21 mouse cellular contexts compared by ENCODE assay signal in the genomic region with DNA sequence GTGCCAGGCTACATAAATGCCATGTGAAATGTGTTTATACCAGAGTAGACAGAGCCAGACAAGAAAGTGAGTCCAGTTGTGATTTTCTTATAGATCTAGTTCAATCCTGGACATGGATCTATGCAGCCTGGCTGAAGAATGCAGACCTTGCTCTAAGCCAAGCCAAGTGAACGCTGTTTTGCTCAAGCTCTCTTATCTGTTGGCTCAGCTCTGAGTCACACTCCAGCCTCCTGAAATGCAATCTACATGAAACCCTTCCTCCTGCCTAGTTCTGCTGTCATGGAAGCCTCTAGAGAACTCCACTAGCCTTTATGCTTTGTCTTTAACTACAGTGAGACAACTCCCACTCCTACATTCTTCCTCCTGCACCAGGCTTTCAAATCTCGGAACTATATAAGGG. TPM values are rescaled to one million over a fixed set of nuclear protein-coding genes. Genes with fewer than 3 reads are reported as not detected.
A peak's percentile ranks its signal among the peaks of the same experiment; 100 is the strongest.
DNase-seq lines count a peak whose midpoint lies in the region; ATAC-seq and TF ChIP-seq lines count a peak whose summit lies in the region.
"Had no signal": no experiment of that assay in that cellular context is flagged by ENCODE, and none has a peak within 500 bp of the region (broad histone marks: within the 10 kb centered on the region; RNA-seq: fewer than 3 reads in every experiment).

No protein-coding gene starts in this region.

- no peak overlapping the region for H3K4me3 ChIP-seq in intestine, embryonic 15.5 days (replicated peaks)
- H3K4me3 ChIP-seq in intestine, postnatal 0 days (ENCODE audit: low read depth, low read length) = no peak overlapping the region
- H3K4me3 ChIP-seq in bone marrow macrophage, adult 2 months (ENCODE audit: insufficient read depth, low read length) = no peak overlapping the region
- H3K4me3 ChIP-seq: heart, adult 2 months; midbrain, embryonic 13.5 days had no signal

- no peaks in the 10 kb centered on the region for H3K36me3 ChIP-seq in intestine, embryonic 15.5 days
- no peaks in the 10 kb centered on the region for H3K36me3 ChIP-seq in intestine, postnatal 0 days (ENCODE audit: control insufficient read depth, insufficient read depth)
- H3K36me3 ChIP-seq: midbrain, embryonic 13.5 days had no signal

- WGBS in intestine, embryonic 15.5 days = 55% methylated on average over 2 of the region's 2 CpGs
- WGBS in intestine, postnatal 0 days = 38% methylated on average over 2 of the region's 2 CpGs

- TF ChIP-seq POLR2A in bone marrow macrophage, adult 2 months (IDR thresholded peaks at IDR 0.05; ENCODE audit: borderline replicate concordance, low read depth, low read length) = no peak

- H3K27me3 ChIP-seq in intestine, embryonic 15.5 days (replicated peaks) = no peaks in the 10 kb centered on the region
- no peaks in the 10 kb centered on the region for H3K27me3 ChIP-seq in intestine, postnatal 0 days (replicated peaks; ENCODE audit: control insufficient read depth, insufficient read depth, low read length)
- H3K27me3 ChIP-seq: CH12.LX; midbrain, embryonic 13.5 days had no signal

- DNase-seq in NIH3T3 (ENCODE audit: low read depth) = peak; percentile 73
- DNase-seq in left cerebral cortex, postnatal 25 days (ENCODE audit: low spot score in 2 of 2) = no peak
- DNase-seq in spleen, postnatal 10 days (ENCODE audit: low spot score in 2 of 2) = no peak
- DNase-seq: cerebellum, adult 2 months; embryo, embryonic 11 days; liver, postnatal 0 days; right cerebral cortex, adult 18-20 months; thymus, postnatal 14 days had no signal

- no peak overlapping the region for H3K27ac ChIP-seq in intestine, embryonic 15.5 days
- no peak overlapping the region for H3K27ac ChIP-seq in intestine, postnatal 0 days (ENCODE audit: low read depth, low read length)
- peak overlapping the region; percentile 41 for H3K27ac ChIP-seq in bone marrow macrophage, adult 2 months (ENCODE audit: insufficient read depth, low read depth, low read length)
- H3K27ac ChIP-seq: heart, adult 2 months; hindbrain, postnatal 0 days; midbrain, embryonic 13.5 days had no signal

- ATAC-seq in intestine, embryonic 15.5 days = 0 out of 2 replicates have a peak, but pooled peaks have one; percentile 23
- no peak for ATAC-seq in intestine, postnatal 0 days
- 0 out of 2 replicates have a peak, but pooled peaks have one; percentile 42 for ATAC-seq in megakaryocyte-erythroid progenitor cell, adult 5-6 weeks (replicated peaks; ENCODE audit: low FRiP score, low TSS enrichment, poor library complexity, severe bottlenecking)
- ATAC-seq: hindbrain, postnatal 0 days; liver, postnatal 0 days; midbrain, embryonic 13.5 days had no signal

- H3K9me3 ChIP-seq in intestine, embryonic 15.5 days = no peaks in the 10 kb centered on the region
- no peaks in the 10 kb centered on the region for H3K9me3 ChIP-seq in intestine, postnatal 0 days (ENCODE audit: control insufficient read depth)
- H3K9me3 ChIP-seq: midbrain, embryonic 13.5 days had no signal

- intact Hi-C loops in left cerebral cortex, postnatal 25 days (cut with DNase I) = no loop called here

- no peak for TF ChIP-seq CTCF in intestine, postnatal 0 days (IDR thresholded peaks at IDR 0.05; ENCODE audit: low read depth)
- TF ChIP-seq CTCF in bone marrow macrophage, adult 2 months (IDR thresholded peaks at IDR 0.05; ENCODE audit: low read depth, low read length) = no peak

- H3K4me2 ChIP-seq in intestine, embryonic 15.5 days (replicated peaks) = no peak overlapping the region
- no peak overlapping the region for H3K4me2 ChIP-seq in intestine, postnatal 0 days (replicated peaks; ENCODE audit: low read depth)
- H3K4me2 ChIP-seq: midbrain, embryonic 13.5 days had no signal

- H3K9ac ChIP-seq in intestine, embryonic 15.5 days = no peak overlapping the region
- H3K9ac ChIP-seq in intestine, postnatal 0 days (ENCODE audit: low read depth, low read length) = no peak overlapping the region
- H3K9ac ChIP-seq: liver, postnatal 0 days; midbrain, embryonic 13.5 days had no signal

- H3K4me1 ChIP-seq in intestine, embryonic 15.5 days (replicated peaks) = no peaks in the 10 kb centered on the region; the same call in 1 of the 2 replicates
- H3K4me1 ChIP-seq in intestine, postnatal 0 days (replicated peaks; ENCODE audit: control insufficient read depth, insufficient read depth, low read length) = 0 out of 2 replicates have a peak, but pooled peaks cover 3% of the 10 kb centered on the region
- H3K4me1 ChIP-seq in bone marrow macrophage, adult 2 months (ENCODE audit: control insufficient read depth, insufficient read depth, low read length) = peaks cover 34% of the 10 kb centered on the region
- H3K4me1 ChIP-seq: midbrain, embryonic 13.5 days had no signal

RNA-seq across cellular contexts. Expression of a gene that starts 14.0 kb away (rescaled TPM):
- 1.7 and 2.1 TPM in 2 replicates for polyA plus RNA-seq in intestine, embryonic 15.5 days (2015; fragmentation: Nextera tagmentation; extraction: Ambion mirVana)
- polyA plus RNA-seq in intestine, postnatal 0 days (2015; fragmentation: Nextera tagmentation; extraction: Ambion mirVana) = 1.8 and 3.1 TPM in 2 replicates
- 270 and 276 TPM in 2 replicates for polyA plus RNA-seq in bone marrow macrophage, adult 2 months (2012; ENCODE audit: insufficient read depth, insufficient read length, missing spikeins)
- 4.5 and 6.0 TPM in 2 replicates for total RNA-seq in megakaryocyte-erythroid progenitor cell, adult 5-6 weeks (2014; fragmentation: Nextera tagmentation)
- total RNA-seq in megakaryocyte-erythroid progenitor cell, adult 5-6 weeks (2017) = 3.8 TPM in 1 of 2 replicates, not detected in the other
- 1 to 10 TPM; 3.6 to 6.2 TPM for total RNA-seq in left cerebral cortex, postnatal 25 days (2021)

RNA-seq across cellular contexts. Expression of a gene that starts 34.9 kb away (rescaled TPM):
- not detected in 2 replicates for polyA plus RNA-seq in intestine, embryonic 15.5 days (2015; fragmentation: Nextera tagmentation; extraction: Ambion mirVana)
- 0.13 TPM in 1 of 2 replicates, not detected in the other for polyA plus RNA-seq in intestine, postnatal 0 days (2015; fragmentation: Nextera tagmentation; extraction: Ambion mirVana)
- 0.84 TPM in 1 of 2 replicates, not detected in the other for polyA plus RNA-seq in bone marrow macrophage, adult 2 months (2012; ENCODE audit: insufficient read depth, insufficient read length, missing spikeins)
- 2.4 TPM in 1 of 2 replicates, not detected in the other for total RNA-seq in megakaryocyte-erythroid progenitor cell, adult 5-6 weeks (2014; fragmentation: Nextera tagmentation)
- 0.69 TPM in 1 of 2 replicates, not detected in the other for total RNA-seq in megakaryocyte-erythroid progenitor cell, adult 5-6 weeks (2017)
- total RNA-seq in left cerebral cortex, postnatal 25 days (2021) = not detected
- total RNA-seq: hindbrain, postnatal 0 days had no signal
- polyA plus RNA-seq: brain, embryonic 14.5 days; hindbrain, postnatal 0 days; kidney, embryonic 16.5 days; limb, embryonic 11.5 days; midbrain, embryonic 13.5 days; neural tube, embryonic 14.5 days had no signal

RNA-seq across cellular contexts. Expression of a gene that starts 49.6 kb away (rescaled TPM):
- polyA plus RNA-seq in intestine, embryonic 15.5 days (2015; fragmentation: Nextera tagmentation; extraction: Ambion mirVana) = 0.11 and 0.16 TPM in 2 replicates
- 0.12 and 0.20 TPM in 2 replicates for polyA plus RNA-seq in intestine, postnatal 0 days (2015; fragmentation: Nextera tagmentation; extraction: Ambion mirVana)
- 0.63 TPM in 1 of 2 replicates, not detected in the other for polyA plus RNA-seq in bone marrow macrophage, adult 2 months (2012; ENCODE audit: insufficient read depth, insufficient read length, missing spikeins)
- 0.50 TPM in 1 of 2 replicates, not detected in the other for total RNA-seq in megakaryocyte-erythroid progenitor cell, adult 5-6 weeks (2014; fragmentation: Nextera tagmentation)
- not detected in 2 replicates for total RNA-seq in megakaryocyte-erythroid progenitor cell, adult 5-6 weeks (2017)
- under 1 TPM; 0.34 to 0.37 TPM for total RNA-seq in left cerebral cortex, postnatal 25 days (2021)
- total RNA-seq: CH12.LX; heart, adult 2 months had no signal
- polyA plus RNA-seq: heart, adult 2 months; limb, embryonic 11.5 days had no signal

RNA-seq across cellular contexts. Expression of a gene that starts 56.4 kb away (rescaled TPM):
- polyA plus RNA-seq in intestine, embryonic 15.5 days (2015; fragmentation: Nextera tagmentation; extraction: Ambion mirVana) = 1.7 and 1.8 TPM in 2 replicates
- 2.7 and 3.7 TPM in 2 replicates for polyA plus RNA-seq in intestine, postnatal 0 days (2015; fragmentation: Nextera tagmentation; extraction: Ambion mirVana)
- polyA plus RNA-seq in bone marrow macrophage, adult 2 months (2012; ENCODE audit: insufficient read depth, insufficient read length, missing spikeins) = 84.3 and 86.6 TPM in 2 replicates
- 0.40 TPM in 1 of 2 replicates, not detected in the other for total RNA-seq in megakaryocyte-erythroid progenitor cell, adult 5-6 weeks (2014; fragmentation: Nextera tagmentation)
- not detected in 2 replicates for total RNA-seq in megakaryocyte-erythroid progenitor cell, adult 5-6 weeks (2017)
- total RNA-seq in left cerebral cortex, postnatal 25 days (2021) = not detected
- total RNA-seq: hindbrain, postnatal 0 days; layer of hippocampus, postnatal 14 days had no signal
- polyA plus RNA-seq: midbrain, embryonic 13.5 days; neural tube, embryonic 14.5 days had no signal

Comparison
In these comparisons a context has a peak if more than half of its experiments do, and no peak if none do; other contexts are left out.
1. RNA of a gene that starts 14.0 kb away (polyA plus RNA-seq): 270 to 276 TPM in bone marrow macrophage, adult 2 months; 1.8 to 3.1 TPM in intestine, postnatal 0 days and 1.7 to 2.1 TPM in intestine, embryonic 15.5 days; every median in the first group is over 10 times any median in the second.